Mouse (Mus musculus): ENCODE results near the gene Bahcc1. TPM values are rescaled to one million over a fixed set of nuclear protein-coding genes. Genes with fewer than 3 reads are reported as not detected.

The Bahcc1 gene
- total RNA-seq, 2 experiments from 2014 or later: 1.4 to 2.9 TPM

DNA sequence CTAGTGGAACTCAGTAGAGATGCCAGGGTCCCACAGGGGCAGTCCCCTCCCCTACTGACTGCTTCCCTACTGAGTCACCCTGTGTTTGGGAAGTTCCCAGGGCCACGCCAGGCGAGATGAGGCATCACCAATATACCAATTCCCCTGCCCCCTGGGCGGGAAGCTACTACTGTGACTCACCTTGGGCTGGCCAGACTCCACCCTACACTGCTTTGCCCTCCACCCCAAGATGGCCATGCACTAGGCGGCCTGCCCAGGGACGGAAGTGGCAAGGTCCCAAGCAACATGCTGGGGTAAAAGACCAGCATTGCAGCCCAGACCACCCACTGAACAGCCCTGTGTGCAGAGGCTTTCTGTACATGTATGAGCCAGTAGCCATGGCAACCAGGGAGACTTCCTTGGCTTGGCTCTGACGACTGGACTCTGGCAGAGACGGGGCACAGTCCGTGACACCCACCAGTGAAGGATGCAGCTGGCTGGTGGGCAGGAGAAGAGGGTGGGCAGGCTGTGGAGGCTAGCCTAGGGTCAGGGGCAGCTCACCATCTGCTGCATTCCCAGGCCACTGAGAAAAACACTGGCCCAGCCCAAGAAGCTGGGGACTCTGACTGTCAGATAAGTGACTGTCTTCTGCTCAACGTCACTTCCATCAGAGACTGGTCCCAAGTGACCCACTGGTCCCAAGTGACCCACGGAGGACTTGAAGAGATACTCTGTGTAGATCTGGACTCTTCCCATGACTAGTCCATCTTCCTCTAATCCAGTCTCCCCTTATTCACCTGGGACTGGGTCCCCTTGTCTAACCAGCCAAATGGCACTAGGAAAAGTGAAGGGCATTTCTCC is 24.5 kb downstream of the Bahcc1 start:
- no peak for ATAC-seq (replicated peaks; ENCODE audit: low FRiP score, poor library complexity, severe bottlenecking)

DNA sequence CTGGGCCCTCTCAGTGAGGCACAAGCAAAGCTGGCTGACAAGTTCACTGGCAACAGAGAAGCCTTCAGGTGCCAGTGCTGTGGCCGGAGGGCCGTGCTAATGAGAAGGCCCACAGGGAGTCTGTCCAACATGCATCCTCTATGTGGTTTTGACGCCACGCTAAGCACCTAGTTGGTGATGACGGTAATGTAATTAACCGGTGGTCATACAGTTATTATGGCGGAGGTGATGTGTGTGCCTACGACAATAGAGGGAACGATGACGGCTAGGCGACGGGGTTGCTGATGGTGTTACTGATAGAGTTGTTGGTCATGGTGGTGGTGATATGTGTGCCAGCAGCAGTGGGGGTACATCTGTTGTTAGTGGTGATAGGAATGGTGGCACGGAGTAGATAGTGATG is 25.2 kb downstream of the Bahcc1 start:
- no peak for ATAC-seq (replicated peaks; ENCODE audit: low FRiP score, poor library complexity, severe bottlenecking)

DNA sequence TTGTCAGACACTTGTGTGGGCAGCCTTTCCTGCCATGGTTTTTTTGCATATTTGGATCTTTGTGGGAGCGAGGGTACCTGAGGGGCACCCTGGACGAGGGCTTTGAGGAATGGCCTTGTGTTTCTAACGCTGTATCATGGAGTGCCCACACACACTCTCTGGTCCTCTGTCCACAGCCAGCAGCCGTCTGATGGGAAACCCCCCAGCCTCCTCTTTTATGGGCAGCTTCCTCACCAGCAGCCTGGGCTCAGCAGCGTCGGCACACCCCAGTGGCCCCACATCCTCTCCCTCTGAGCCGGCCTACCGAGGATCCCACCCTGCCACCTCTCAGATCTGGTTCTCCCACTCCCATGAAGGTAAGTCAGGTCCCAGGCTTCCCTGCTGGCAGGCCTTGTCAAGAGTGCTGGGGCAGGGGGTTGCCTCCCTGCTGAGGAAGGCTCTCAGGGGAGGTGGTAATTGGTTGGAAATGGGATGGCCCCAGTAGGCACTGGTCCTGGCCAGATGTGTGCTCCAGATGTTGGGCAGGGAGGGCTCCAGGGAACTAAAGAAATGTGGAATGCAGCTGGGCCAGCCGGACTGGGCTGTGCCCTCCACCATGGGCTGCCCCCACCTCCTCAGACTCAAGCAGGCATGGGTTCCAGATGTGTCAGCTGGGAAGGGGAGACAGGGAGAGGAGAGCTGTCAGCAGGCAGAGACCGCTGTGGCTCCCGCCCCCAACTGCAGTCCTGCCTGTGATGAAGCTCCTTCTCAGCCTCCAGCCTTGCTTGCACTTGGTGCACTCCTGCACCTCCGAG is 26.3 kb downstream of the Bahcc1 start:
- ATAC-seq (replicated peaks; ENCODE audit: low FRiP score, poor library complexity, severe bottlenecking): no peak

DNA sequence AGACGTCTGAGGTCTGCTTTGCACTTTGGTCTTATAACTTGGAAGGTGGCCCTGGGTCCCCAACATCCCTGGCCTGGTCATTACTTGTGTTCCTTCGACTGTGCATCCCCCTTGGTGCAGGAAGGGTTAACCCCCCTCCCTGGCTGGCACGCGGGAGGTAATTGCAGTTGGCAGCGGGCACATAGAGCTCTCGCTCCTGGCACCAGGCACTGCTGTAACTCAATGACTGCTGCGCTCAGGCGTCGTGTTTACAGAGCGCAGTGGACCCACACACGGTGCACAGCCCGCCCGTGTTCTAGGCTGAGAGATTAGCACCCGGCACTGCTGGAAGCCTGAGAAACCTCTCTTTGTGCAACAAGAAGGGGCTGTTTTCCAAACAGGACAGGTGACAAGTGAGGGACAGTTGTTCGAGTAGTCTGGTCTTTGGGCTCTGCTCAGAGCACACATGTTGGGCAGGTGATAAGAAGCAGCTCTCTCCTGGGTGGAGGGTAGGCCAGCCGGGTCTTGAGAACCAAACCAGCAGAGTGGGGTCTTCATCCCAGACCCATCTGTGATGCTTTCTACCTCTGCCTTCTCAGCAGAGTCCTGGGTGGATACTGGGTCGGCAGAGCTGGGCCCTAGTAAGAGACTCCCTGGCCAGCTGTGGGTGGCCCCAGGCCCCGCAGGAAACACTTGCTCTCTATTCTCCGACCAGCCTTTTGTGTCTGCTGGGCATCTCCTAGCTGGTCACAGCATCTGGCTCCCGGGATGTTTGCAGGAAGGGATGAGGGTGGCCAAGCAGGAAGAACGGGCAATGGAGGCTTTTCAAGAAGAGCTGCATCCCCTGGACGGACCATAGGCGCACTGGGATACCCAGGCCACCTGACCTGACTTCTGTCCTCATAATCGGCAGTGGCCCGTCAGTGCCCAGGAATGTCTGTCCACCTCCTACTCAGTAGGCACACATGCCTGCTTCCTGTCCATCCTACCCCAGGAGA is 27.3 kb downstream of the Bahcc1 start:
- ATAC-seq (replicated peaks; ENCODE audit: low FRiP score, poor library complexity, severe bottlenecking): no peak

DNA sequence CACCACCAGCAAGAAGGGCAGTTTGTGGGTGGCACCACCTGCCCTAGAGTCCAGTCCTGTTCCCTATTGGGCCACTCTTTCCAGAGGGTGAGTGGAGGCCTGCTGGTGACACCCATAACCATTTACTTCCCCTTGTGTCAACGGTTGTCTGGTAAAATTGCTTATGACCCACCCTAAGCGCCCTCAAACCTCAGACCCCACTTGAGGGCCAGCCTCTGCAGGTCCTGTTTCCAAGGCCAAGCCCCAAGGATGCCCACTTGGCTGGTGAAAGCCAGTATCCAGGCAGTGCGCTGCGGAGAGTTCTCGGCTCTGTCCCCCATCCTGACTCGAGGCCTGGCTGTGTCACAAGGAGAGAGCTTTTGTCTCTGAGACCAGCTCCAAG is 28.0 kb downstream of the Bahcc1 start:
- ATAC-seq (replicated peaks; ENCODE audit: low FRiP score, poor library complexity, severe bottlenecking): no peak

DNA sequence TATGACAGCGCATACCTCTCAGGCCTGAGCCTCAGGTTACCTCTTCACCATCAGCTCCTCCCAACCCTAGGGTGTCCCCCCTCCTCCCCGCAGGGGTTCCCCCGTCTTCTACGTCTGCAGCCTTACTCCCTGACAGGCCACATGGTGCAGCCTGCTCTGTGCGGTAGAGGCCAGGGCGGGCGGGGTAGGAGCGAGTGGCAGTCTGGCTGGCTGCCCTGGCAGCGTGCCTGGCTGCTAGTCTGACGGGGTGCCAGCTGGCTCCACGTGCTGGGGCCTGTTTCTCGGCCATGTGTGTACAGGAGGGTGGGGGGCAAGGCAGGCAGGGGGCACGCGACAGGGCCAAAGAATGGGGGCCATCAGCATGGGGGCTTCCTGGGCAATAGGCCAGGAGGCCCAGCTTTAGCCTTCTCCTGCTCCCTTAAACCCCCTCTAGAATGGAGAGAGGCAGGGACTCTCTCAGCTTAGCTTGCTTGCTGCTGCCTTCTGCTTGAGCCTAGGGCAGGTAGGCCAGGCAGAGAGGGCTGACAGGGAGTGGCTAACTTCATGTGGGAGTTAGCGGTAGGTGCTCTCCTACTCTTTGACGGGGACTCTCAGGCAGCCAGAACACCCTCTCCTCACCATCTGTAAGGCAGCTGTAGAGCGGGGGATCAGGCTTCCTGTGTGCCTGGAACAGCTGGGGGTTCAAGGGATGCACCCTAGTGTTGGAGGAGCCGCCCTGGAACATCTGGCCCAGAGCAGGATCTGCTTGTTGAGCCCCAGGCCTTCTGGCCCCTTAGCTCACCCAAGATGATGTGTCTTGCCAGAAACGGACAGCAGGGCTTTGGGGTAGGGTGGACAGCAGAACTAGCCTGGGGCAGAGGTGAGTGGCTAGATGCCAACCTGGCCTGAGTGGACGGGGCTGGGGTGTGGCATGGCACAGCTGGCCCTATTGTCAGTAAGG is 28.9 kb downstream of the Bahcc1 start:
- ATAC-seq (replicated peaks; ENCODE audit: low FRiP score, poor library complexity, severe bottlenecking): peak; percentile 58

DNA sequence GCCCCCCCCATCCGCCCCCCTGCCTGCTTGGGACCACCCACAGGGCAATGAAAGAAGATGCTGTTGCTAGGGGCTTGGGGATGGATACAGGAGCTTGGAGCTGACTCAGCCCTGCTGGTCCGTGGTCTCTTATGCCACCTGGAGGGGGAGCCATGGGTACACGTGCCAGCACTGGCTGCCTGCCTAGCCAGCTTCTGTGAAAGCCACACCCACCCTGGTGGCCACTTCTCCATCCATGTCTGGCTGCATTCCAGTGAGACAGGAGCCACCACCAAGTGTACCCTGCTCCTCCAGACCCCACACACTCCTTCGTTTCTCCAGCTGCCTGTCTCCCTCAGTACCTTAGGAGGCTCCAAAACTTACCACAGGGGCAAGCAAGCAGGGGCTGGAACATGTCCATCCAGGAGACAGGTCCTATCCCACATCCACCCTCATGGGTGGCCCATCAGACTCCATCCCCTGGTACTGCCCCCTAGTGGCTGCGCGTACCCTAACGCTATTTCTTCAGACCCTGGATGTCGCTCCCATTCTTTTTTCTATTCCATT is 29.7 kb downstream of the Bahcc1 start:
- peak; percentile 37; the same call in 1 of the 2 replicates for ATAC-seq (replicated peaks; ENCODE audit: low FRiP score, poor library complexity, severe bottlenecking)

DNA sequence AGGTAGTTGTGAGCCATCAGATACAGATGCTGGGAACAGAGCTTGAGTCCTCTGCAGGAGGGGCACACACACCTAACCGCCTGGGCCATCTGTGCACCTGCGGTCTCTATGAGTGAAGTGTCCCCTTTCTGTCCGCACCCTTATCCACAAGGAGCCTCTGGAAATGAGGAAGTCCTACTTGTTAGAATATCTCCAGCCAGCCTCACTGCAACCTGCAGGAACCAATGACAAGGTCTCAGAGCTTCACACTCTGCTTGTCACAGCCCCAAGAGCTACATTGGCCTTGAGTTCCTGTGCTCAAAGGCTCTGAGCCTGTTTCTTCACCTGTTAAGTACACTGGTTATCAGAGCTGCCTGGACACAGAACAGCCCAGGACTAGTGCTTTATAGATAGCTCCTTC is 30.4 kb downstream of the Bahcc1 start:
- no peak for ATAC-seq (replicated peaks; ENCODE audit: low FRiP score, poor library complexity, severe bottlenecking)

DNA sequence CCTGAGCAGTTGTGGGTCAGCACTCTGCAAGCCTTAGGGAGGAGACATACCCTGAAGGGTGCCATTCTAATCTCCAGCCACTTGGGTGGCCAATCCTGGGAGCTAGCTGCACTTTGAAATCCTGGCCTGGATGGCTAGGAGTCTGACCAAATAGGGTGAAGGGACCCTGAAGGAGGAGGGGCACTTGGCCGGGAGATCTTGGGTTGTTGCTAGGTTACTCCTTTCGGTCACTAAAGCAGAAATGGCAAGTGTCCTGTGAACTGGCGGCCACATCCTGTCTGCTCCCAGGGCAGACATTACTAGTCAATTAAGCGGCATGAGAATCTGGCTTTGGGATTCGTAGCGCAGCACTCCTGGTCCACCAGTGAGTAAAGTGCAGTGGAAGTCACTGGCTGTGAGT is 31.3 kb downstream of the Bahcc1 start:
- no peak for ATAC-seq (replicated peaks; ENCODE audit: low FRiP score, poor library complexity, severe bottlenecking)

DNA sequence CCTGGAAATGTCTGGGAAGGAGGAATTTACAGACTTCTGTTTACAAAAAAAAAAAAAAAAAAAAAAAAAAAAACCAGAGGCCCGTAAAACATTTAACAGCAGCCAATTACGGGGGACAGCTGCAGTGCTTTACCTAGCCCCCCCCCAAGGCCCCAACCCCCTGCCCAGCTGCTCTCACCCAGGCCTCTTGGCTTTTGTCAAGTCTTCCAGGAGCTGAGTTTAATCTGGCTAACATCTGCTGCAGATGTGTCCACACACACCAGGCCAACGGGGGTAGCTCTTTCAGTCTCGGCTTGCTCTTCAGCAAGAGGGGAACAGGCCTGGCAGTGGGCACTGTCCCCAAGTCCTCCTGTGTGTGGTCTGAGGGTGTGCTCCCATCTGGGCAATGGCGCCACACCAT is 32.7 kb downstream of the Bahcc1 start:
- no peak for ATAC-seq (replicated peaks; ENCODE audit: low FRiP score, poor library complexity, severe bottlenecking)

DNA sequence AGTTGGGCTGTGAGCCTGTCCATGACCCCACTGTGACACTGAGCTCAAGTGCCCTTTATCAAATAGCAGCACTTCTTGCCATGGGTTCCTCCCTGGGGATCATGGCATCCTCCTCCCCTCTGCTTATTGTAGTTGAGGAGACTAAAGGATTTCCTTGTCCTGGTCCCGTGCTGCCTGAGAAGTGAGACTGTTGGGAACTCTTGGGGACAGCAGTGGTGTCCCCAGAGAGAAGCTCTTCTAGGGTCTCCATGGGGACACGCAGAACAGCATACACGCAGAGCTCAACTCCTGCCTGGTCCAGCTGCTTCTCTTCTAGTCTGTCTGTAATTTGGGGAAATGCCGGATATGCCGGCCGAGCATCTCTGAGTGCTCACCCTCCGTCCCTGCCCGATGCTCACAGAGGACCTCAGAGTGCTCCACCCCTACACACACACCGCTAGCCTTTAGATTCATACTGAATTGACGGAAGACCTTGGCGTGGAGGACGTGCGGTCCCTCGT is 33.6 kb downstream of the Bahcc1 start:
- no peak for ATAC-seq (replicated peaks; ENCODE audit: low FRiP score, poor library complexity, severe bottlenecking)

DNA sequence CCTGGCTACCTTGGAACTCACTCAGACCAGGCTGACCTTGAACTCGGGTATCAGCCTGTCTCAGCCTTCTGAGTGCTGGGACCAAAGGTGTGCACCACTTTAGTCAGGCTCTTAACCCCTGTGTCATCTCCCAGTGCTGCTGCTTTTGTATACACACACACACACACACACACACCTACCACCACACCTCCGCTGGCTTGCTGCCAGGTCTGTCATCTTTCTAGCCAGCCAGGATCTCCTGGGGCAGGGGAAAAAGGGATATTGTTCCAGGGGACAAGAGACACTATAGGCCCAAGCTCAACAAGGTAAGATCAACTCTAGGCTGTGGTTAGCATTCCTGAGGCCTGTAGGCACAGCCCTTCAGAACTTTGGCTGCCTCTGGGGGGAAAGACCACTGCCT is 34.5 kb downstream of the Bahcc1 start:
- no peak for ATAC-seq (replicated peaks; ENCODE audit: low FRiP score, poor library complexity, severe bottlenecking)

DNA sequence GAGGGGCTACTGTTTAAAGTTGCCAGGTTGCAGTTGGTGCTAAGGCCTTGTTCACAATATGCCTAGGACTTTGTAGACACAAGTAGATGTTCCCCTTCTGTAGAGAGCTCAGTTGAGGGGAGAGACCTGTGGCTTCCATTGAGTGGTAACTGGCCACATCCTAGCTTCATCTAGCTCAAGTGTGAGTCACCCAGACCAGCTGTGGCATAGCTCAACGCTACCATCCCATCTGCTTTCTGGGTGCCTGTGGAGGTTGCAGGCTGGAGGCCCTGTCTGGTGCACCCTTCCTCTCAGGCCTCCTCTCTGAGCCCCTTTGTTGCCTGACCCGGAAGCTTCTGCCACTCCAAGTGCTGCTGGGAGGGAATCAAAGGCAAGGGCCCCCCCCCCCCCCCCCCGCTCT is 34.9 kb downstream of the Bahcc1 start:
- ATAC-seq (replicated peaks; ENCODE audit: low FRiP score, poor library complexity, severe bottlenecking): no peak

DNA sequence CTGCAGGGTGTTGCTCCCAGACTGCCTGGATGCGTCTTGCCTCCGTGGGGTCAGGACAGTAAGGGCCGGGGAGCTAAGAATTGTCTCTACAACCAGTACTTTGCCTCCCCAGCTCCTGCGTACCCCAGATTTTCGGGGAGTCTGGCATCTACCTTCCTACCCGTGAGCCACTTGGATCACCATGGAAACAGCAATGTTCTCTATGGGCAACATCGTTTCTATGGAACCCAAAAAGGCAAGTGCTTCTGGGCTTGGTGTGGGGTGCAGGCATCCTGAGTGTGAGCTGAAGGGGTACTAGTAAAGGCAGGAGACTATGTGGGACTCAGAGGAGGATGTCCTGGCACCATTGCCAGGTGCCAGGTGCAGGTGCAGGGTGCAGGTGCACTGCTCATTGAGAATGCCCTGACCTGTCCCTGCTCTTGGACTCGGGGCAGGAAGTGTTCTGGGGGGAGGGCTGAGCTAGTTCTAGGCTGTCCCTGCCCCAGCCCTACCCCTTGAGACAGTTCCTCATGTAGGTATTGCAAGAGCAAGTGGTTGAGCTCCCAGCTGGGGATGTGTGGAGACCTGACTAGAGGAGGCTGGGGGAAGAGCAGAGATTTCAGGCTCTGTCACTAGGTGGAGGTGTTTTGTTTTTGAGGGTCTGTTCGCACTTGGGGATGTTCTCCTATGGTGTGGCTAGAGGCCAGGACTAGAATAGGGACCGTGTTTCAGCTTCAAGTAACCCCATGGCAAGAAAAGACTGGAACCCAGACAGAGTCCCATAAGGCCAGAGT is 35.6 kb downstream of the Bahcc1 start:
- no peak for ATAC-seq (replicated peaks; ENCODE audit: low FRiP score, poor library complexity, severe bottlenecking)

DNA sequence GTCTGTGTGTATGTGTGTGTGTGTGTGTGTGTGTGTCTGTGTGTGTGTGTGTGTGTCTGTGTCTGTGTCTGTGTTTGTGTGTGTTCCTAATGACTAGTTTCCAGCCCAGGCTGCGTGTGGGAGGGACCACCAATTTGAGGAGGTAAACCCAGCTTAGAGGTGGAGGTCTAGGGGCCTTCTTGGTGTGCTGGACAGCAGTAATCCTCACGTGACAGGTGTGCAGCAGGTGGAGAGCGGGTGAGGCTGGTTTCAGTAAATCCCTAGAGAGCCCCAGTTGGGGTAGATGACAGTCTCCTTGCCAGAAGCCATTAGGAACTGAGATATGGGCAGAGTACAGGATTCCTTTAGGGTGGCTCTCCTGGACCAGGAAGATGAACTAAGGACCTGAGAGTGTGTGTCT is 36.3 kb downstream of the Bahcc1 start:
- no peak for ATAC-seq (replicated peaks; ENCODE audit: low FRiP score, poor library complexity, severe bottlenecking)

DNA sequence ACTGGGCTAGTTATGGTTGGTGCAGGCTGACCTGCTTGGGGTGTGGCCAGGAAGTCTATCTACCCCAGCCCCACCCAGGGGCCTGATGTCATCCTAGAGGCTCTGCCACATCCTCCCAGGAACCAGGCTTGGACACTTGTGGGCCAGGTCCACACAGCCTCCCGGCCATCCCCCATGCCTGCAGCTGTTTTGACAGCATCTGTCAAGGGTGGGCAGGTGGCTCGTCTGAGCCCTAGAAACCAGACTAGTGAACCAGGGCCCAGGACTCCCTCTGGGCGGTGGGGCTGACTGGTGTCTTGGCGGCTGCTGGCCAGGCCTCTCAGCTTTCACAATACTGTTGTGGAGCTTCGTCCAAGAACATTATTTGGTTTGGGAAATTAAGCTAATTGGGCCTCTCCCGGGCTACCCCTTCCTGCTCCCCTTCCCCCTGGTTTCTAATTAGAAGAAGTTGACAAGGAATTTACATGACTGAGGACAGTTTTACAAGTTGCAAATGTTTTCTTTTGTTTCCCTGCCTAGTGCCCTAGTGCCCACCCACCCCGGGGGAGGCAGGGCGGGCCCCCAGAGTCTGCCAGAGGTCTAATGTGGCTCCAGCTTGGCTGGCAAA is 36.9 kb downstream of the Bahcc1 start:
- peak; percentile 70 for ATAC-seq (replicated peaks; ENCODE audit: low FRiP score, poor library complexity, severe bottlenecking)

DNA sequence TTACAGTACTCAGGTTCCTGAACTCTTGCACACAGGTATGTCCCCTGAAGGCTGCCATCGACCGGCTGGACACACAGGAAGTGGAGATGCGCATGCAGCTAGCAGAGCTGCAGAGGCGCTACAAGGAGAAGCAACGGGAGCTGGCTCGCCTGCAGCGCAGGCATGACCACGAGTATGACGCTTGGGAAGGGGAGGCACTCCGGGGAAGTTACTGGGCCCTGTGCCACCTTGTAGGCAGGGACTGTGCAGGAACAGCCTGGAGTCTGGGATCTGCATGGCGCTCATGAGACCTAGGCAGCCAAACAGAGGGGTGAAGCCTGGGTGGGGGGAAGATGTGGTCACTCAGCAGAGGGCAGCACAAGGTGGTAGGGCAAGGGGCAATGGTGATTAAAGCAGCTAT is 46.6 kb downstream of the Bahcc1 start:
- no peak for ATAC-seq (replicated peaks; ENCODE audit: low FRiP score, poor library complexity, severe bottlenecking)
